Mouse (Mus musculus) forebrain, embryonic 15.5 days (tissue): ENCODE data around the gene Cdh23. TPM values are rescaled to one million over a fixed set of nuclear protein-coding genes. Genes with fewer than 3 reads are reported as not detected.

Experiments used
- ATAC-seq: fragments of 200-750 bp; cut with Nextera tagmentation; replicated peaks from 2 replicates; pipeline ENCODE4 v1.8.0; 2017; ENCODE audit warnings: mild to moderate bottlenecking, moderate TSS enrichment, moderate library complexity
- H3K27ac ChIP-seq: fragments of 300-500 bp; sonication (generic); replicated peaks from 2 replicates; pipeline ENCODE4 v1.5.1; 2015; ENCODE audit warnings: mild to moderate bottlenecking, inconsistent platforms
- H3K27me3 ChIP-seq: fragments of 300-500 bp; sonication (generic); 2 replicates; pipeline ENCODE4 v1.6.1; 2015; ENCODE audit warnings: inconsistent platforms
- H3K36me3 ChIP-seq: fragments of 300-500 bp; sonication (generic); 2 replicates; pipeline ENCODE4 v1.6.1; 2015; ENCODE audit warnings: mild to moderate bottlenecking, inconsistent platforms
- H3K4me1 ChIP-seq: fragments of 300-500 bp; sonication (generic); 2 replicates; pipeline ENCODE4 v1.6.1; 2015; ENCODE audit warnings: inconsistent platforms
- H3K4me2 ChIP-seq: fragments of 300-500 bp; sonication (generic); replicated peaks from 2 replicates; pipeline ENCODE4 v1.6.1; 2015; ENCODE audit warnings: mild to moderate bottlenecking, inconsistent platforms
- H3K4me3 ChIP-seq: fragments of 300-500 bp; sonication (generic); 2 replicates; pipeline ENCODE4 v1.5.1; 2015; ENCODE audit warnings: mild to moderate bottlenecking, inconsistent platforms
- H3K9ac ChIP-seq: fragments of 300-500 bp; sonication (generic); replicated peaks from 2 replicates; pipeline ENCODE4 v1.6.1; 2015; ENCODE audit warnings: mild to moderate bottlenecking, inconsistent platforms
- H3K9me3 ChIP-seq: fragments of 300-500 bp; sonication (generic); 2 replicates; pipeline ENCODE4 v1.6.1; 2016; ENCODE audit warnings: inconsistent platforms
- WGBS: fragments of 180-500 bp; shearing (Covaris S2); methylation state at CpG from one replicate; pipeline ENCODE4 v1.1.7; 2015; ENCODE audit warnings: mixed read lengths; 5-methylcytosine and 5-hydroxymethylcytosine counted together
- polyA plus RNA-seq: library from polyadenylated mRNA; unstranded; fragments of >200 nt; fragmentation: Nextera tagmentation; extraction: Ambion mirVana; gene quantifications from 2 replicates; pipeline ENCODE4 v1.2.1, GENCODE M21; 2015

Gene Cdh23
- polyA plus RNA-seq, 1 experiment from 2014 or later: 1.2 TPM

GRCm38 (mm10) chr10:60697775-60698174 is 1.5 kb upstream of the Cdh23 start:
- WGBS: 83% methylated on average over 6 of the region's 6 CpGs
- Histone ChIP-seq H3K27ac (no peak overlapping the region), H3K27me3 (peaks cover 6% of the 10 kb centered on the region; the same call in 1 of the 2 replicates), H3K9me3 (no peaks in the 10 kb centered on the region), H3K9ac (no peak overlapping the region), H3K4me2 (no peak overlapping the region), H3K4me1 (no peaks in the 10 kb centered on the region; the same call in 1 of the 2 replicates), H3K36me3 (no peaks in the 10 kb centered on the region), H3K4me3 (no peak overlapping the region)
- ATAC-seq: no peak

- H3K4me3 ChIP-seq: no peak overlapping the region
- WGBS: 14% methylated on average over 5 of the region's 5 CpGs
- H3K9ac ChIP-seq: no peak overlapping the region
- peak; percentile 51 for ATAC-seq
- H3K36me3 ChIP-seq: no peaks in the 10 kb centered on the region
- H3K4me1 ChIP-seq: peaks cover 5% of the 10 kb centered on the region; the same call in 1 of the 2 replicates
- H3K9me3 ChIP-seq: no peaks in the 10 kb centered on the region
- no peak overlapping the region for H3K27ac ChIP-seq
- H3K4me2 ChIP-seq: no peak overlapping the region
- H3K27me3 ChIP-seq: peaks cover 6% of the 10 kb centered on the region; the same call in 1 of the 2 replicates
These were observed 685 bp upstream of the Cdh23 start for GRCm38 (mm10) chr10:60696975-60697374.

DNA sequence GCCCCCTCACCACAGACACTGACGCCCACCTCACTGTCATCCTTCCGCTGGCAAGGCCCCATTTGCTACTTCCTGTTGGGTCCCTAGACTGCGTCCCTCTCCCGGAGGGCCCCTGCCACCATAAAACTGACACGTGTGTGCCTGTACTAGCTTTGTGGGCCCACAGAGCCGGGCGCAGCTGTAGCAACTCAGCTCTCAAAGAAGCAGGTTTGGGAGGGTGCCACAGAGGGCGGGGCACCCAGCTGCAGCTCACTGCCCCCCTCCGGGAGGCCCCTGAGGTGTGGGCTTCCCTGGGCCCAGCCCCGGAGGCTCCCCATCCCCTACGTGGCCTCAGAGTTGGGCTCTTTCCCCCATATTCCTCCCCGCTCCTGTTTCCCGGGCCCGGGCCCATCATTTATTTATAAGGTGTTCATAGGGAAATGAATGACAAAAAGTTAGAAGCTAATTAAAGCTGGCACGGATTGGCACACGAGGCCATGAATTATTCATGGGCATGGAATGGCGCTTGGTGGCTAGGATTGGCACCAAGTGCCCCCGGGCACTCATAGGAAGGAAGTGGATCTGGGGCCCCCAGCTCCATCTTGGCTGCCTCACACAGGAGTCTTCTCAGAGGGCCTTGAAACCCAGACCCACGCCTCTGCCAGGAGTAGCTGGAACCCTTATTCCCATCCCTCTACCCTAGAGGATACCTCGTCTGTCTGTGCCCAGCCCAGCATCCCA is 4.5 kb downstream of the Cdh23 start:
- H3K9me3 ChIP-seq: no peaks in the 10 kb centered on the region
- no peak overlapping the region for H3K9ac ChIP-seq
- H3K27me3 ChIP-seq: peaks cover 32% of the 10 kb centered on the region
- ATAC-seq: peak; percentile 73
- H3K4me2 ChIP-seq: peak overlapping the region; percentile 27
- WGBS: 35% methylated on average over 20 of the region's 20 CpGs
- H3K36me3 ChIP-seq: no peaks in the 10 kb centered on the region
- no peak overlapping the region for H3K4me3 ChIP-seq
- peaks cover 17% of the 10 kb centered on the region for H3K4me1 ChIP-seq
- no peak overlapping the region for H3K27ac ChIP-seq

DNA sequence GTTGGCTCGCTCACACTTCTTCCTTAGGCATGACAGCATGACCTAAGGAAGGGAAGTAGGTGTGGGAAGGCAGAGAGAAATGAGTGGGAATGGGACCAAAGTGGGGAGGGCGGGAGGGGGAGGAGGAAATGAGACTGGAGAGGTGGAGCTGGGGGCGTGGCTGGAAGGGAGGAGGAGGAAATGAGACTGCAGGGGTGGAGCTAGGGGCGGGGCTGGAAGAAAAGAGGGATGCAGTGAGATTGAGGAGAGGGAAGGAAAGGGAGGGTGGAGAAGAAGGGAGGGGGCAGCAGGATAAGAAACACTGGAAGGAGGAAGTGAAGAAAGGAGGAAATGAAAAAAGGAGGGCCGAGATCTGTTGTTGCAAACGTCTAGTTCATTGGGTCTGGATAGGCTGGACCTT is 5.3 kb downstream of the Cdh23 start:
- H3K27ac ChIP-seq: no peak overlapping the region
- 53% methylated on average over 6 of the region's 6 CpGs for WGBS
- no peaks in the 10 kb centered on the region for H3K36me3 ChIP-seq
- no peaks in the 10 kb centered on the region for H3K9me3 ChIP-seq
- H3K27me3 ChIP-seq: peaks cover 41% of the 10 kb centered on the region
- no peak for ATAC-seq
- no peak overlapping the region for H3K4me3 ChIP-seq
- H3K4me1 ChIP-seq: peaks cover 25% of the 10 kb centered on the region
- H3K4me2 ChIP-seq: no peak overlapping the region
- H3K9ac ChIP-seq: no peak overlapping the region

- H3K9ac ChIP-seq: no peak overlapping the region
- peaks cover 28% of the 10 kb centered on the region for H3K4me1 ChIP-seq
- peaks cover 56% of the 10 kb centered on the region for H3K27me3 ChIP-seq
- no peaks in the 10 kb centered on the region for H3K9me3 ChIP-seq
- H3K36me3 ChIP-seq: no peaks in the 10 kb centered on the region
- H3K4me2 ChIP-seq: no peak overlapping the region
- 73% methylated on average over 4 of the region's 4 CpGs for WGBS
- no peak overlapping the region for H3K27ac ChIP-seq
- no peak overlapping the region for H3K4me3 ChIP-seq
- ATAC-seq: no peak
These were observed 6.9 kb downstream of the Cdh23 start for GRCm38 (mm10) chr10:60689396-60689795.

DNA sequence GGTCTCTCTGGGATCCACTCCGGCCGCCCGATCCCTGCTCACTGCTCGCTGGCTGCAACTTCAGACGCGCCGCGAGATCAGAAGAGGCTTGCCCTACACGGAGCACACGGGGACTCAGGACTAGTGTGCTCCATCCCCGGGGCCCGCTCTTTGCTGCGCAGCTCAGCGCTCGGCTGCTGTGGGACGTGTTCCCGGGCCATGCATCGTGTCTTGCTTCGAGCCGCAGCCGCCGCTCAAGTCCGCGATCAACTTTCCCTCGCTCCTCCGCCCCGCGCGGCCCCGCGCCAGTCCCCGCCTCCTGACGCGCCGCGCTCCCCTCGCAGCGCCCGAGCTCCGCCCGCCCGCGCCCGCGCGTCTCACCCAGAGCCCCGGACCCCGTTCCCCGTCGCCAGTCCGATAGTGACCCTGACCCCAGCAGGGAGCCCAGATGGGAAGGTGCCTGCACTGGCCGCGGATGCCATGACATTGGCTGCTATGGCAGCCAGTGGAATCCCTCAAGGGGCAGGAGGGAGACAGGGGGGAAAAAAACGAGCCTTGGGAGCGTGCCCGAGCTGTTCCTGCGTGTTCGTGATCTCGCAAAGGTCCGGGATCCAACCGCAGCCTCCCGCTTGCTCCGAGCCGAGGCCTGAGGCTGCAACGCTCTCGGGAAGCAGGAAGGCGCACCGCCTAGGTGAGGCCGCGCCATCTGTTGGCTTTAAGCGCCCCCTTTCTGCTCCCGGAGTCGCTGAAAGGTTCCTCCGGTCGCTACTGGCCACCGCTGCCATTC is 9.1 kb downstream of the Cdh23 start:
- peak overlapping the region; percentile 67 for H3K9ac ChIP-seq
- H3K4me1 ChIP-seq: peaks cover 26% of the 10 kb centered on the region
- peak overlapping the region; percentile 99 for H3K4me2 ChIP-seq
- 1% methylated on average over 76 of the region's 76 CpGs for WGBS
- peak overlapping the region; percentile 64 for H3K4me3 ChIP-seq
- peaks cover 63% of the 10 kb centered on the region for H3K27me3 ChIP-seq
- peak; percentile 65 for ATAC-seq
- H3K36me3 ChIP-seq: no peaks in the 10 kb centered on the region
- H3K9me3 ChIP-seq: no peaks in the 10 kb centered on the region
- no peak overlapping the region for H3K27ac ChIP-seq

GRCm38 (mm10) chr10:60686641-60686975 is 9.7 kb downstream of the Cdh23 start:
- Histone ChIP-seq H3K27ac (no peak overlapping the region), H3K4me2 (peak overlapping the region; percentile 99), H3K4me3 (peak overlapping the region; percentile 64), H3K9ac (peak overlapping the region; percentile 67), H3K4me1 (peaks cover 20% of the 10 kb centered on the region), H3K27me3 (peaks cover 63% of the 10 kb centered on the region), H3K36me3 (no peaks in the 10 kb centered on the region), H3K9me3 (no peaks in the 10 kb centered on the region)
- WGBS: under 1% methylated on average over 37 of the region's 37 CpGs
- no peak for ATAC-seq

DNA sequence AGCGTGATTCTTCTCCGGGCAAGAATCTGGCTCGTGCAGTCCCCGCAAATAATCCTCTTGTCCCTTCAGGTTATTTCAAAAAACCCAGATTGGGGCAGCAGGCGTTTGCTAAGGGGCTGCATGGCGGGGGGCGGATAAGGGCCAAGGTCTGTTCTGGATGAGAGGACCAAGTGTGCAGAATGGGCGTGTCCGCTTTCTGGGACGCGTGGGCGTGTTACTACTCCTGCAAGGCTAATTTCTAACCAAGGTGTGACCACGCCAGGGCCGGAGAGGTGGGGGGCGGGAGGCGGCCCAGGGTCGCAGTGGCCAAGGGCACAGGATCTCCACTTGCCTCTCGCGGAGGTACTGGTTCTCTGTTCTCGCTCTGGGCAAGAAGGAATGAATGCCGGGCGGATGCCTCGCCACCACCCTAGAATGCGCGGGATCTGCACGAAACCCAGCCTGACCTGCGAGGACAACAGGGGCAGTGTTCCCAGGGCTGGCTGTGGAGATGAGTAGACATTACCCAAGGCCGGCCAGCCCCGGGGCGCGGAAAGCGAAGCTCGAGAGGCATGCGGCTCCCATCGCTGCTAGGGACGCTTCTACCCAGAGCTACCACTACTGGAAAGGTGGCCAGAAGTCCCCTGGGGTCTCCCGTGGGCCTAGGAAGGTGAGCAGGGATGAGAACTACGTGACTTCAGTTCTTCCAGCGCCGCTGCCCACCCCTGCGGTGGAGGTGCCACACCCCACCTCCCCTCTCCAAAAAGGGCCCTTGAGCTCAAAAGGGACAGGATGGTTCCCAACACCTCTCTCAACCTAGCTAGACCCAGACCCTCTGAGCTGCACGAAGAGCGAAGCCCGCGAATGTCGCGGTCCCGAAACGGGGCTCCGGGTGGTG is 10.3 kb downstream of the Cdh23 start:
- Histone ChIP-seq H3K27ac (no peak overlapping the region), H3K36me3 (no peaks in the 10 kb centered on the region), H3K9ac (no peak overlapping the region), H3K9me3 (no peaks in the 10 kb centered on the region), H3K4me3 (peak overlapping the region; percentile 64), H3K27me3 (peaks cover 63% of the 10 kb centered on the region), H3K4me2 (peak overlapping the region; percentile 99), H3K4me1 (peaks cover 14% of the 10 kb centered on the region)
- WGBS: 7% methylated on average over 50 of the region's 50 CpGs
- no peak for ATAC-seq

GRCm38 (mm10) chr10:60678926-60679325 is 17.4 kb downstream of the Cdh23 start:
- Histone ChIP-seq H3K4me3 (no peak overlapping the region), H3K27me3 (peaks cover 2% of the 10 kb centered on the region; the same call in 1 of the 2 replicates), H3K27ac (no peak overlapping the region), H3K4me1 (no peaks in the 10 kb centered on the region), H3K4me2 (no peak overlapping the region), H3K36me3 (no peaks in the 10 kb centered on the region), H3K9ac (no peak overlapping the region), H3K9me3 (no peaks in the 10 kb centered on the region)
- 81% methylated on average over 3 of the region's 3 CpGs for WGBS
- ATAC-seq: no peak

DNA sequence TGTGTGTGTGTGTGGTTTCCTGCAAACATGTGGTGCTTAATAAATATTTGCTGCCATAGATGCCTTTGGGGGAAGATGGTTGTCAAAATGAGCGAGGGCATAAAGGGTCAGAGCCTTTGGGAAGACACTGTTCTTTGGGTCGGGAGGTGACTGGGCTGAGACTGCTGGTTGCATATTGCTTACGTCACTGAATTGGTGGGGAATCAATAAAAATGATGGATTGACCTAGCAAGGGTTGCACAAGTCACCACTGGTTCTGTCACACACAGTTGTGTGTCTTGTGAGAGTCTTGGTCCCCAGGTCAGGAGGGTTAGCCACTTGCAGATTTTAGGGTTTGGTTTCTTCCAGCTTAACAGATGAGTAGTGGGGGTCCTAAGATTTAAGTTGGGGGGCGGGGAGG is 19.0 kb downstream of the Cdh23 start:
- Histone ChIP-seq H3K27ac (no peak overlapping the region), H3K36me3 (no peaks in the 10 kb centered on the region), H3K4me3 (no peak overlapping the region), H3K27me3 (no peaks in the 10 kb centered on the region), H3K4me1 (no peaks in the 10 kb centered on the region), H3K9ac (no peak overlapping the region), H3K4me2 (no peak overlapping the region), H3K9me3 (no peaks in the 10 kb centered on the region)
- no peak for ATAC-seq
- 86% methylated on average over 4 of the region's 4 CpGs for WGBS

- 86% methylated on average over 8 of the region's 8 CpGs for WGBS
- no peaks in the 10 kb centered on the region for H3K9me3 ChIP-seq
These were observed 26.1 kb downstream of the Cdh23 start for GRCm38 (mm10) chr10:60670166-60670565.

GRCm38 (mm10) chr10:60668591-60668990 is 27.7 kb downstream of the Cdh23 start:
- Histone ChIP-seq H3K4me2 (no peak overlapping the region), H3K27me3 (no peaks in the 10 kb centered on the region), H3K36me3 (no peaks in the 10 kb centered on the region), H3K9me3 (no peaks in the 10 kb centered on the region), H3K4me1 (no peaks in the 10 kb centered on the region), H3K9ac (no peak overlapping the region), H3K27ac (no peak overlapping the region), H3K4me3 (no peak overlapping the region)
- ATAC-seq: no peak
- 92% methylated on average over 3 of the region's 3 CpGs for WGBS

More at GRCm38 (mm10) chr10:60670166-60670565, 26.1 kb downstream of the Cdh23 start:
- H3K9ac ChIP-seq: no peak overlapping the region
- no peak overlapping the region for H3K4me3 ChIP-seq
- H3K4me2 ChIP-seq: no peak overlapping the region
- H3K27me3 ChIP-seq: no peaks in the 10 kb centered on the region
- H3K36me3 ChIP-seq: no peaks in the 10 kb centered on the region
- no peak overlapping the region for H3K27ac ChIP-seq
- H3K4me1 ChIP-seq: no peaks in the 10 kb centered on the region
- no peak for ATAC-seq
